Mouse (Mus musculus): Measurements from ENCODE around the gene Slc4a11. TPM values are rescaled to one million over a fixed set of nuclear protein-coding genes. Genes with fewer than 3 reads are reported as not detected.
"Not testable (repeated sequence)": the region's sequence is repeated elsewhere in the genome, so short reads cannot be mapped to it uniquely, and the experiment has no call there.

The Slc4a11 gene
- polyA plus RNA-seq, 1 experiment from 2014 or later, result 0.60 TPM

GRCm38 (mm10) chr2:130664102-130664701 lies 33.1 kb downstream of the Slc4a11 start, which contains the start of gene Ddrgk1:
Ddrgk1 (minus strand) TSS chr2:130664659.
- Histone ChIP-seq H3K27ac (peak within 1 kb of the TSS; percentile 97), H3K36me3 (peaks cover 35% of the 10 kb centered on the region), H3K9me3 (replicated peaks) (no peaks in the 10 kb centered on the region), H3K27me3 (ENCODE audit: low read depth, poor library complexity, severe bottlenecking) (no peaks in the 10 kb centered on the region), H3K4me1 (peaks cover 31% of the 10 kb centered on the region), H3K4me3 (peak within 1 kb of the TSS; percentile 67)
- DNase-seq (ENCODE audit: low spot score), result peak; percentile 91
- WGBS, result under 1% methylated on average over 40 of the region's 40 CpGs

- Histone ChIP-seq H3K4me1 (peaks cover 28% of the 10 kb centered on the region), H3K27ac (peak overlapping the region; percentile 97)
Observed at GRCm38 (mm10) chr2:130663342-130663741, 34.0 kb downstream of the Slc4a11 start.

DNA sequence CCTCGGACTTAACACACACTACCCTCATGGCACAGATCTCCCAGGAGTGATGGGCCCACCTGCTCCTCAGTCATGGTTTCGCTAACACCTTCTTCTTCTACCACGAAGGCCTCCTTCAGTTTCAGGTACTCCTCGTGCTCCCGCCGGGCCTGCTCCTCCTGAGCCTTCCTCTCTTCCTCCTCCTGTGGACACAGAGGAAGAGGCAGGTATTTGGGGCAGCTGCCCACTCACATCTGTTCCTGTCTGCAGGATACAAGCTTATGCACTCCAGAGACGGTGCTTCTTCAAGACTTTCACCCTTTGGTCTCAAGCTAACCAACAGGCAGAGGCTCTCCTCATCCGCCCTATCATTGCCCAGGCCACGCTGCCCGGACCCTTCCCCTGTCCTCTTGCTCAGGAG lies 38.8 kb downstream of the Slc4a11 start:
- Histone ChIP-seq H3K4me3 (no peak overlapping the region), H3K27me3 (ENCODE audit: low read depth, poor library complexity, severe bottlenecking) (no peaks in the 10 kb centered on the region), H3K4me1 (peaks cover 14% of the 10 kb centered on the region), H3K27ac (no peak overlapping the region), H3K9me3 (replicated peaks) (no peaks in the 10 kb centered on the region), H3K36me3 (peaks cover 91% of the 10 kb centered on the region)
- no peak for DNase-seq (ENCODE audit: low spot score)
- 95% methylated on average over 10 of the region's 10 CpGs for WGBS

More at GRCm38 (mm10) chr2:130663342-130663741, 34.0 kb downstream of the Slc4a11 start:
- H3K9me3 ChIP-seq (replicated peaks), result no peaks in the 10 kb centered on the region
- DNase-seq (ENCODE audit: low spot score), result no peak
- 92% methylated on average over 11 of the region's 11 CpGs for WGBS
- H3K27me3 ChIP-seq (ENCODE audit: low read depth, poor library complexity, severe bottlenecking), result no peaks in the 10 kb centered on the region
- peaks cover 43% of the 10 kb centered on the region for H3K36me3 ChIP-seq
- H3K4me3 ChIP-seq, result peak overlapping the region; percentile 67

GRCm38 (mm10) chr2:130657541-130657940 lies 39.8 kb downstream of the Slc4a11 start:
- Histone ChIP-seq H3K27me3 (ENCODE audit: low read depth, poor library complexity, severe bottlenecking) (no peaks in the 10 kb centered on the region), H3K4me3 (no peak overlapping the region), H3K36me3 (peaks cover 99% of the 10 kb centered on the region), H3K9me3 (replicated peaks) (no peaks in the 10 kb centered on the region), H3K27ac (no peak overlapping the region), H3K4me1 (peaks cover 4% of the 10 kb centered on the region; the same call in 1 of the 2 replicates)
- WGBS, result 90% methylated on average over 6 of the region's 6 CpGs
- DNase-seq (ENCODE audit: low spot score), result no peak

DNA sequence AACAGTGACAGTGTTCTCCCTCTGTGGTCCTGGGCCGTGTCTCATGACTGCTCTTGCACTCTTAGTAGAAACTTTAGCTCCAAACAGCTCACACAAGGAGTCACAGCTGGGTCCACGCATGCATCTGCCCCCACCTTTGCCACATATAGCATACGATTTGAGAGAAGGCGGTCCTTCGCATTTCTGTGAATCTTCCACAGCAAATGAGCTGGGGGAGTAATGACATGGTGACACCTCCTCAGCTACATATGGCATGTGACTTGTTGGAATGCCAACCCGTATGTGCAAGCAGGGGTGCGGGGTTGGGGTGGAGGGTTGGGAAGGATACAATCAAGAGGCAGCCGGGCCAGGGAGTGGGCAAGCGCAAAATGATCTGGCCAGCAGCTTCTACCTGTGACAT lies 40.8 kb downstream of the Slc4a11 start:
- no peaks in the 10 kb centered on the region for H3K4me1 ChIP-seq
- no peaks in the 10 kb centered on the region for H3K27me3 ChIP-seq (ENCODE audit: low read depth, poor library complexity, severe bottlenecking)
- peaks cover 91% of the 10 kb centered on the region for H3K36me3 ChIP-seq
- no peak for DNase-seq (ENCODE audit: low spot score)
- no peak overlapping the region for H3K27ac ChIP-seq
- H3K4me3 ChIP-seq, result no peak overlapping the region
- 94% methylated on average over 9 of the region's 9 CpGs for WGBS
- no peaks in the 10 kb centered on the region for H3K9me3 ChIP-seq (replicated peaks)

GRCm38 (mm10) chr2:130655660-130656339 lies 41.5 kb downstream of the Slc4a11 start:
- no peak overlapping the region for H3K27ac ChIP-seq
- DNase-seq (ENCODE audit: low spot score), result no peak
- no peaks in the 10 kb centered on the region for H3K27me3 ChIP-seq (ENCODE audit: low read depth, poor library complexity, severe bottlenecking)
- H3K4me3 ChIP-seq, result no peak overlapping the region
- H3K4me1 ChIP-seq, result no peaks in the 10 kb centered on the region
- no peaks in the 10 kb centered on the region for H3K9me3 ChIP-seq (replicated peaks)
- WGBS, result 91% methylated on average over 6 of the region's 6 CpGs
- H3K36me3 ChIP-seq, result peaks cover 84% of the 10 kb centered on the region

DNA sequence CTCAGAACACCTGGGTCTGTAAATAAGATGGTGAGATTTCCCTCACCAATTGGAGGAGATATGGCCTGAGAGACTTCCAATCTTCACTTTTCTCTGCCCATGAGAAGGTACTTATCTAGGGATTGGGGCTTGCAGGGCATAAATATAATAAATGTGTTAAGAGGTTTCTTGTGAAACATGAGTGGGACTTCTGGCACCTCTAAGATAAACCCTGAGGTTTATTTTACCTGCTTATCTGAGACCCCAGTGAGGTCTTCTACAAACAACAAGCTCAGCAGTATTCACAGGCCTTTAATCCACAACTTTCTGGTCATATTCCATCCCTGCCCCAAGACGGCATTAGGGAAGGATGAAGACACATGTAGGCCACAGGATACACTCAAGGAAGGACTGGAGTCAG lies 43.6 kb downstream of the Slc4a11 start:
- 86% methylated on average over 1 of the region's 1 CpGs for WGBS
- Histone ChIP-seq H3K27me3 (ENCODE audit: low read depth, poor library complexity, severe bottlenecking) (no peaks in the 10 kb centered on the region), H3K27ac (no peak overlapping the region), H3K4me1 (no peaks in the 10 kb centered on the region), H3K4me3 (no peak overlapping the region), H3K36me3 (peaks cover 76% of the 10 kb centered on the region), H3K9me3 (replicated peaks) (no peaks in the 10 kb centered on the region)
- no peak for DNase-seq (ENCODE audit: low spot score)

- H3K36me3 ChIP-seq, result peaks cover 71% of the 10 kb centered on the region
- no peaks in the 10 kb centered on the region for H3K9me3 ChIP-seq (replicated peaks)
- 89% methylated on average over 2 of the region's 2 CpGs for WGBS
- DNase-seq (ENCODE audit: low spot score), result no peak
- H3K4me3 ChIP-seq, result no peak overlapping the region
- H3K27me3 ChIP-seq (ENCODE audit: low read depth, poor library complexity, severe bottlenecking), result no peaks in the 10 kb centered on the region
- no peak overlapping the region for H3K27ac ChIP-seq
- H3K4me1 ChIP-seq, result no peaks in the 10 kb centered on the region
Observed at GRCm38 (mm10) chr2:130653303-130653702, 44.0 kb downstream of the Slc4a11 start.

DNA sequence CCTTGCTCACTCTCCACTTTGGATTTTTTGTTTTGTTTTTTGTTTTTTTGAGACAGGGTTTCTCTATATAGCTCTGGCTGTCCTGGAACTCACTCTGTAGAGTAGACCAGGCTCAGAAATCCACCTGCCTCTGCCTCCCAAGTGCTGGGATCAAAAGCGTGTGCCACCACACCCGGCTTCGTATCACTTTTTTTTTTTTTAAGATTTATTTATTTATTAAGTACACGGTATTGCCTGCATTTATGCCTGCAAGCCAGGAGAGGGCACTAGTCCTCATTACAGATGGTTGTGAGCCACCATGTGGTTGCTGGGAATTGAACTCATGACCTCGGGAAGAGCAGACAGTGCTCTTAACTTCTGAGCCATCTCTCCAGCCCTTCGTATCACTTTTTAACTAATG lies 48.3 kb downstream of the Slc4a11 start:
- H3K4me3 ChIP-seq; DNase-seq (ENCODE audit: low spot score); H3K27me3 ChIP-seq (ENCODE audit: low read depth, poor library complexity, severe bottlenecking); H3K4me1 ChIP-seq; H3K9me3 ChIP-seq (replicated peaks); H3K27ac ChIP-seq: not testable (repeated sequence)
- 86% methylated on average over 6 of the region's 6 CpGs for WGBS
- peaks cover 32% of the 10 kb centered on the region for H3K36me3 ChIP-seq

DNA sequence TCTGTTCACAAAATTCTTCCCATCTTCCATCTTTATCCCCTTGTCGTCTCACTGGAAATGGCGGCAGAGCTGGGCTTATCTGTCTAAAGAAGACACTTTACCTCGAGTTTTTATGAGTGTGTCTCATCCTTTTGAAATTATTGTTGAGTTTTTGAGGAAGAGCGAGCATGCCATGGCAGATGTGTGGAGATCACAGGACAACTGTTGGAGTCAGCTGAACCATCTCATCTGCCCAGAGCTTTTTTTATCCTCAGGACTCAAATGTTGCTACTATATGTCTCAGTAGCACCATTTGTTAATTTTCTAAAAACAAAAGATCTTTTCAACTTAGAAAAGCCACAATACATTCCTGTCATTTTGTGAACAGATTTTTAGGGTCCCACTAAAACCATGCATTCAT lies 52.1 kb downstream of the Slc4a11 start:
- 85% methylated on average over 4 of the region's 4 CpGs for WGBS
- H3K4me3 ChIP-seq, result no peak overlapping the region
- no peaks in the 10 kb centered on the region for H3K9me3 ChIP-seq (replicated peaks)
- no peak for DNase-seq (ENCODE audit: low spot score)
- no peak overlapping the region for H3K27ac ChIP-seq
- H3K4me1 ChIP-seq, result peaks cover 14% of the 10 kb centered on the region
- peaks cover 19% of the 10 kb centered on the region for H3K27me3 ChIP-seq (ENCODE audit: low read depth, poor library complexity, severe bottlenecking)
- H3K36me3 ChIP-seq, result peaks cover 12% of the 10 kb centered on the region; the same call in 1 of the 2 replicates

DNA sequence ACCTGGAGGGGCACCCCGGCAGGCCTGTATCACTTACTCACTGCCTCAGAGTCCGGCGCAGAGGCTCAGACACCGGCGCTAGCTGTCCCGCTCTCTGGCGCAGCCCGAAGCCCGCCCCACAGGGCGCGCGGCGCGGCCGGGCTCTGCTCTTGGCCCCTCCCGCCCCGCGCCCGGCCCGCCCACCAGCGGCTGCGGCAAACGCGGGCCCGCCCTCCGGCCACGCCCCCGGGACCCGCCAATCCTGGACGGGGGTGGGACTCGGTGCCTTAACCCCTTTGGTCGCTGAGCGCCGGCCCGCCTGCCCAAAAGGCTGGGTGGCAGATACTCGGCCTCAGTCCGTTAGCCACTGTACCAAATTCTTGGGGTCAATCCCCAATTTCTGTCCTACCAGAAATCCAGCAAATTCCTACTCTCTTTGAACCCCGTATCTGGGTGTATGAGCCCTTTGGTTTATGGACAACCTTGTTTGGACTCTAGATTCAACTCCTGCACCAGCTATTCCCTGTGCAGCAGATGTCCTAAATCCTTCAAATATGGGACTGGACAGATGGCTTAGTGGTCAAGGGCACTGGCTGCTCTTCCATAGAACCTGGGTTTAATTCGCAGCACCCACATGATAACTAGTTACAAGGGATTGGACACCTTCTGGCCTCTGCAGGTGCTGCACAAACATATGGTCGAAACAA lies 54.5 kb downstream of the Slc4a11 start, which contains the start of gene Lzts3:
Gene Lzts3, minus strand, starts transcription at position 120 of the 686 bp plus-strand sequence.
- H3K27me3 ChIP-seq (ENCODE audit: low read depth, poor library complexity, severe bottlenecking), result peaks cover 43% of the 10 kb centered on the region
- H3K4me1 ChIP-seq, result peaks cover 19% of the 10 kb centered on the region
- H3K36me3 ChIP-seq, result peaks cover 3% of the 10 kb centered on the region; the same call in 1 of the 2 replicates
- H3K27ac ChIP-seq, result peak within 1 kb of the TSS; percentile 84
- H3K9me3 ChIP-seq (replicated peaks), result no peaks in the 10 kb centered on the region
- peak within 1 kb of the TSS; percentile 79 for H3K4me3 ChIP-seq
- 4% methylated on average over 40 of the region's 40 CpGs for WGBS
- peak; percentile 97 for DNase-seq (ENCODE audit: low spot score)

- WGBS, result 0% methylated on average over 27 of the region's 27 CpGs
- Histone ChIP-seq H3K27me3 (ENCODE audit: low read depth, poor library complexity, severe bottlenecking) (peaks cover 49% of the 10 kb centered on the region), H3K9me3 (replicated peaks) (no peaks in the 10 kb centered on the region), H3K27ac (peak overlapping the region; percentile 84), H3K4me1 (peaks cover 20% of the 10 kb centered on the region), H3K4me3 (peak overlapping the region; percentile 79), H3K36me3 (peaks cover 3% of the 10 kb centered on the region; the same call in 1 of the 2 replicates)
- no peak for DNase-seq (ENCODE audit: low spot score)
Observed at GRCm38 (mm10) chr2:130642197-130642660, 55.1 kb downstream of the Slc4a11 start.

All from limb, embryonic 10.5 days (tissue).